Mouse (Mus musculus) myocyte (in vitro differentiated cells): ENCODE results near the gene Soat1. TPM values are rescaled to one million over a fixed set of nuclear protein-coding genes. Genes with fewer than 3 reads are reported as not detected.
A peak's percentile ranks its signal among the peaks of the same experiment; 100 is the strongest.

Experiments used
- H3K27me3 ChIP-seq: one replicate; pipeline ENCODE4 v1.6.1; 2011; ENCODE audit not compliant: control insufficient read depth, insufficient read depth, insufficient read length
- H3K36me3 ChIP-seq: one replicate; pipeline ENCODE4 v1.6.1; 2011; ENCODE audit not compliant: control insufficient read depth, insufficient read depth
- H3K4me2 ChIP-seq: one replicate; pipeline ENCODE4 v1.6.1; 2011; ENCODE audit warnings: low read depth, control low read depth
- H3K4me3 ChIP-seq: one replicate; pipeline ENCODE4 v1.5.1; 2011; ENCODE audit warnings: mild to moderate bottlenecking, control low read depth, moderate library complexity
- H3K79me2 ChIP-seq: one replicate; pipeline ENCODE4 v1.6.1; 2011; ENCODE audit not compliant: control insufficient read depth, insufficient read depth
- H3ac ChIP-seq: one replicate; pipeline ENCODE4 v1.6.1; 2011; ENCODE audit not compliant: control insufficient read depth, insufficient read length
- CEBPB ChIP-seq: IDR thresholded peaks from 2 replicates; pipeline ENCODE4 v1.6.1; 2011; ENCODE audit warnings: mild to moderate bottlenecking, moderate library complexity; ENCODE audit not compliant: poor library complexity, insufficient read depth, severe bottlenecking
- E2F4 ChIP-seq: IDR thresholded peaks from one replicate; pipeline ENCODE4 v1.6.1; 2011; ENCODE audit warnings: mild to moderate bottlenecking, control low read depth, moderate library complexity; ENCODE audit not compliant: insufficient read depth
- MAX ChIP-seq: IDR thresholded peaks from one replicate; pipeline ENCODE4 v1.6.1; 2011; ENCODE audit warnings: low read depth, mild to moderate bottlenecking, control low read depth
- MYOD1 ChIP-seq, 3 experiments: IDR thresholded peaks; one replicate each; pipeline ENCODE4 v1.6.1; 2011; ENCODE audit warnings: control low read depth in 2 of 3, low read depth in 2 of 3, mild to moderate bottlenecking in 2 of 3, moderate library complexity in 1 of 3; ENCODE audit not compliant: insufficient read length in 2 of 3, control insufficient read depth in 1 of 3
- MYOG ChIP-seq, 3 experiments: IDR thresholded peaks; one replicate each; pipeline ENCODE4 v1.6.1; 2011; ENCODE audit warnings: control low read depth in 2 of 3, low read depth in 2 of 3, mild to moderate bottlenecking in 2 of 3; ENCODE audit not compliant: insufficient read length in 2 of 3, control insufficient read depth in 1 of 3, insufficient read depth in 1 of 3
- POLR2A ChIP-seq: IDR thresholded peaks from one replicate; pipeline ENCODE4 v1.6.1; 2011; ENCODE audit warnings: low read depth, mild to moderate bottlenecking, control low read depth, moderate library complexity; ENCODE audit not compliant: insufficient read length
- POLR2AphosphoS2 ChIP-seq: IDR thresholded peaks from one replicate; pipeline ENCODE4 v1.6.1; 2011; ENCODE audit warnings: low read depth, control low read depth; ENCODE audit not compliant: insufficient read length
- REST ChIP-seq: IDR thresholded peaks from one replicate; pipeline ENCODE4 v1.6.1; 2011; ENCODE audit warnings: mild to moderate bottlenecking, control low read depth, moderate library complexity; ENCODE audit not compliant: insufficient read depth, insufficient read length
- SRF ChIP-seq: IDR thresholded peaks from one replicate; pipeline ENCODE4 v1.6.1; 2011; ENCODE audit warnings: low read depth; ENCODE audit not compliant: control insufficient read depth, insufficient read length
- TCF12 ChIP-seq: IDR thresholded peaks from one replicate; pipeline ENCODE4 v1.6.1; 2011; ENCODE audit warnings: mild to moderate bottlenecking, control low read depth; ENCODE audit not compliant: poor library complexity, insufficient read depth, severe bottlenecking
- TCF3 ChIP-seq: IDR thresholded peaks from one replicate; pipeline ENCODE4 v1.6.1; 2011; ENCODE audit warnings: low read depth, control low read depth; ENCODE audit not compliant: insufficient read length
- USF1 ChIP-seq: IDR thresholded peaks from one replicate; pipeline ENCODE4 v1.6.1; 2011; ENCODE audit warnings: low read depth, mild to moderate bottlenecking, control low read depth, moderate library complexity
- polyA plus RNA-seq: library from polyadenylated mRNA; unstranded; fragments of >200 nt; fragmentation: generic; extraction: Trizol; gene quantifications from one replicate; pipeline ENCODE4 v1.2.1, GENCODE M21; 2012; ENCODE audit warnings: missing spikeins

Soat1 gene
- polyA plus RNA-seq, 1 experiment = 42.2 TPM

DNA sequence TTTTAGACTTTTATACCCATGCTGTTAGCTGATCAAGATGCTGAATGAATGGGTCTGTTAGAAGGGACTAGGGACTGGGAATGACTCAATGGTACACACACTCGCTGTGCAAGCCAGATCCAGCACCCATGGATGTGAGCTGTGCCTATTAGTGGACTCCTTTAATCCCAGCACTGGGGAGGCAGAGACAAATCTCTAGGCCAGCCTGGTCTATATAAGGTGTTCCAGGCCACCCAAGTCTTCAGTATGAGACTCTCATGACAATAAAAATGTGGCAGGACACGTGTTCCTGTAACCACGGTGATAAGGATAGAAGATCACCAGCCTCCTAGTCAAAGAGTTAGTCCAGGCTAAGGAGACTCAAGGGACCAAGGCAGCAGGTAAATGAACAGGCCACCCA is 50.1 kb downstream of the Soat1 start:
- TF ChIP-seq REST = no peak
- no peaks in the 10 kb centered on the region for H3K27me3 ChIP-seq
- no peak overlapping the region for H3K4me2 ChIP-seq
- H3K79me2 ChIP-seq = no peaks in the 10 kb centered on the region
- peaks cover 6% of the 10 kb centered on the region for H3K36me3 ChIP-seq
- no peak overlapping the region for H3K4me3 ChIP-seq
- no peak overlapping the region for H3ac ChIP-seq

DNA sequence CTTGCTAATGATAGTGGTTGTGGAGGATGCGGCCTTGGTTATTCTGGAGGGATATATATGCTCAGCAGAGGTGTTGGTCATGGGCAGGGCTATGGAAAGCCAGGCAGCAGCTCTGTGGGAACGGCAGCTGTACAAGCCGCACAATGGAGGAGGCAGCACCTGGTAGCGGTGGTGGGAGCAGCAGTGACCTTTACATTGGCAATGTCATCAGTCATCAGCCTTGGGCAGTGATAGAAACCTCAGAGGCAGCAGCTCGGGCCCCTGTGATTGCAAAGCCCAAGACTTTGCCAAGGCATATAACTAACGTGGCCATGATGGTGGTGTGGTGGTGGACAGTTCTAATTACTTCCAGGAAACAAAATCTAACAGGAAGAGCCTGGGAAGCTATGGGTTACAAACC is 50.6 kb downstream of the Soat1 start:
- Histone ChIP-seq H3K4me2 (no peak overlapping the region), H3K4me3 (no peak overlapping the region), H3K27me3 (no peaks in the 10 kb centered on the region), H3K79me2 (no peaks in the 10 kb centered on the region), H3ac (no peak overlapping the region), H3K36me3 (peaks cover 6% of the 10 kb centered on the region)
- TF ChIP-seq CEBPB = no peak
- TF ChIP-seq REST = no peak
- peak in 2 of 3 experiments; percentile 22 to 34 for TF ChIP-seq MYOG (IDR thresholded peaks at IDR 0.05; ENCODE audit: control insufficient read depth in 1 of 3, insufficient read depth in 1 of 3, insufficient read length in 2 of 3, low read depth in 2 of 3)
- TF ChIP-seq SRF = no peak
- no peak for TF ChIP-seq TCF12
- no peak for TF ChIP-seq E2F4
- no peak for TF ChIP-seq MYOD1 (IDR thresholded peaks at IDR 0.05; ENCODE audit: control insufficient read depth in 1 of 3, insufficient read length in 2 of 3, low read depth in 2 of 3)
- no peak for TF ChIP-seq MAX
- peak; percentile 86 for TF ChIP-seq POLR2AphosphoS2
- TF ChIP-seq USF1 = no peak
- no peak for TF ChIP-seq POLR2A
- TF ChIP-seq TCF3 = no peak

DNA sequence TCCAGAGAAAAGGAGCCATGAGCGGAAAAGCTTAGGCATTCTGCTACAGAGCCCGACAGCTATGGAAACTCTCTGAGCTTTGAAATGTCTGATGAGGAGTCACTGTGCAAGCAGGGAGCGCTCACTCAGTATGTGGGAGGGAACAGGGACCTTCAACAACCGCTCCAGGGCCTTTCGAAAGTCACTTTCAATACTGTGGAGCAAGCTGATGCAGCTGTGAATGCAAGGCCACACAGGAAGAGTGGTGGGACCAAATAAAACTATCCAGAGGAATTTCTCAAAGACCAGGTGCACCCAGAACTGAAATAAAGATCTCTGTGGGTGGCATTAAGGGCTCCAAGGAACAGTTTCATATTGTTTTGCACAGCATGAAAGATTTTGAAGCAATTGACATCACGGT is 51.3 kb downstream of the Soat1 start:
- Histone ChIP-seq H3K36me3 (peaks cover 2% of the 10 kb centered on the region), H3K4me3 (no peak overlapping the region), H3ac (no peak overlapping the region), H3K79me2 (no peaks in the 10 kb centered on the region), H3K27me3 (no peaks in the 10 kb centered on the region), H3K4me2 (no peak overlapping the region)
- TF ChIP-seq POLR2AphosphoS2 (no peak), SRF (no peak), E2F4 (no peak), POLR2A (no peak), MYOG (IDR thresholded peaks at IDR 0.05; ENCODE audit: control insufficient read depth in 1 of 3, insufficient read depth in 1 of 3, insufficient read length in 2 of 3, low read depth in 2 of 3) (no peak), TCF3 (no peak), REST (no peak), CEBPB (no peak), MYOD1 (IDR thresholded peaks at IDR 0.05; ENCODE audit: control insufficient read depth in 1 of 3, insufficient read length in 2 of 3, low read depth in 2 of 3) (no peak), USF1 (no peak), TCF12 (no peak), MAX (no peak)

DNA sequence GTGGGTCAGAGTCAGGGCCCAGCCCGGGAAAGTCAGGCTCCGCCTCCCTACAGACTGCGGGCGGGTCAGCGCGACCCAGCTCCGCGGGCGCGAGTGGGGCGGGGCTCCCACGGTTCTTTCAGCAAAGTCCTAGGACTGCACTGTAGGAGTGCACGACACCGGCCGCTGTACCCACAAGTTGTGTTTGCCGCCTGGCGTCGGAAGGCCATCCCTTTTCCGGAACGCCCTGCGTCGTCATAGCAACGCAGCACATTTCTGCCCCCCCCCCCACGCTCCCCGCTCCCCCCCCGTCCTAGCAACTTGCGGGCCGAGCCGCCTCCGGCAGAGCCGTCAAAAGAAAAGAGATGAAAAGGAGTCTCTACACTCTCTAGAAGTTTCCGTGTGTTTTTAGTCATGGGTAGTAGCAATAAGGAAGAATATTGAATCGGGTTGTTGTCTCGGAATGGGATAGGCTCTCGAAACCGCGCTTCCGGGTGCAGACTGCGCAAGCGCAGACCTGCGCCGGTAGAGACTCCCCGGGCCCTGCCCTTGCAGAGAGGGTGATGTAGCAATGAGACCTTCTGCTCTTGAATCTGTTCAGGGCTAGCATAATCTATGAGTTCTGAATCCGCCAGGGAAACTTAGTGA is 53.3 kb downstream of the Soat1 start, which contains the start of gene Axdnd1:
TSS of gene Axdnd1 (minus strand) at position 489 of the 627 bp plus-strand sequence.
- Histone ChIP-seq H3K4me3 (peak within 1 kb of the TSS; percentile 29), H3ac (no peak within 1 kb of the TSS), H3K27me3 (no peaks in the 10 kb centered on the region), H3K36me3 (no peaks in the 10 kb centered on the region), H3K4me2 (peak within 1 kb of the TSS; percentile 79), H3K79me2 (no peaks in the 10 kb centered on the region)
- no peak for TF ChIP-seq SRF
- peak; percentile 49 for TF ChIP-seq POLR2A
- peak; percentile 89 for TF ChIP-seq E2F4

DNA sequence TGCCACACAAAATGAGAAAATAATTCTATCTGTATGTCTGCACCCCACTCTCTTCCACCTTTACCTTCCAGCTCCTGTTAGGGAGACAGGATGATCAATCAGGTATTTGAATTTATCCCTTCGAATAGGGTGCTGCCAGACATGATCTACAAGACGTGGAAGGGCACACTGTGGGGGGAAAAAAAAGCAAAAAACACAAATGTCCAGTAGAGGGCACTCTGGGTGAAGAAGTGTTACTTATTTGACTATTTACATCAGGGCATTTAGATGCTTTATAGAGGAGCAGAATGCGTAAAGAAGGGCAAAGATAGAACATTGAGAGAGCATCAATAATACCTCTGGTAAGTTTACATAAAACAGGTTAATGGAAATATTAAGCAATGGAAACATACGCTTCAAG is 56.0 kb downstream of the Soat1 start:
- no peak for TF ChIP-seq CEBPB
- no peak for TF ChIP-seq SRF
- TF ChIP-seq MAX = no peak
- TF ChIP-seq REST = no peak
- no peak for TF ChIP-seq POLR2AphosphoS2
- TF ChIP-seq POLR2A = no peak
- no peak for TF ChIP-seq TCF3
- no peak for TF ChIP-seq USF1
- no peak for TF ChIP-seq MYOD1 (IDR thresholded peaks at IDR 0.05; ENCODE audit: control insufficient read depth in 1 of 3, insufficient read length in 2 of 3, low read depth in 2 of 3)
- TF ChIP-seq TCF12 = no peak
- no peak for TF ChIP-seq E2F4
- no peak for TF ChIP-seq MYOG (IDR thresholded peaks at IDR 0.05; ENCODE audit: control insufficient read depth in 1 of 3, insufficient read depth in 1 of 3, insufficient read length in 2 of 3, low read depth in 2 of 3)
- no peak overlapping the region for H3K4me2 ChIP-seq
- H3K36me3 ChIP-seq = no peaks in the 10 kb centered on the region
- no peak overlapping the region for H3K4me3 ChIP-seq
- no peaks in the 10 kb centered on the region for H3K27me3 ChIP-seq
- H3K79me2 ChIP-seq = no peaks in the 10 kb centered on the region
- no peak overlapping the region for H3ac ChIP-seq
